Mouse (Mus musculus) erythroblast, embryonic 14.5 days (primary cell): Measurements from ENCODE around the gene Myh7.

ENCODE experiments used
- GATA1 ChIP-seq: IDR thresholded peaks from 2 replicates; pipeline ENCODE4 v1.6.1; 2012; ENCODE audit warnings: low read length, inconsistent platforms, mixed read lengths
- TAL1 ChIP-seq: IDR thresholded peaks from 3 replicates; pipeline ENCODE4 v1.6.1; 2012; ENCODE audit warnings: low read length, inconsistent platforms, mixed read lengths

DNA sequence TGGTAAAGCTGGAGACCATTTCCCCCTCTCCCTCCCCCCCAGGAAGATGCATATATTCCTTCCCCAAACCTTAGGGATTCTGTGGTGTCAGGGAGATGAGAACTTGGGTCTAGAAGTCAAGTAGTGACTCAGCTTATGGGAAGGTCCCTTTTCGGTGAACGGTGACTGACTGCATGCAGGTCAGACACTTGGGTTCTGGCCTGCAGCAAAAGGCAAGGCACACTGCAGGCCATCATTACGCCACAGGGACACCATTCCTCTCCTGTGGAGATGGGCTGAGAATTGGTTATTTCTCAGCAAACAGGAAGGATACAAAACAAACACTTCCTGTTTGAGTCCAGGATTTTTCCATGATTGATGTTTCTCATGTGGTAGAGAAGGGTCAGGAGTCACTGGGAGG lies 35.2 kb downstream of the Myh7 start:
- TF ChIP-seq GATA1 (no peak), TAL1 (no peak)
